Mouse (Mus musculus) myocyte (in vitro differentiated cells): ENCODE data around the gene Magea6. TPM values are rescaled to one million over a fixed set of nuclear protein-coding genes. Genes with fewer than 3 reads are reported as not detected.
"Not testable (repeated sequence)": the region's sequence is repeated elsewhere in the genome, so short reads cannot be mapped to it uniquely, and the experiment has no call there.

Experiments
- H3K27me3 ChIP-seq: one replicate; pipeline ENCODE4 v1.6.1; 2011; ENCODE audit not compliant: control insufficient read depth, insufficient read depth, insufficient read length
- H3K36me3 ChIP-seq: one replicate; pipeline ENCODE4 v1.6.1; 2011; ENCODE audit not compliant: control insufficient read depth, insufficient read depth
- H3K4me2 ChIP-seq: one replicate; pipeline ENCODE4 v1.6.1; 2011; ENCODE audit warnings: low read depth, control low read depth
- H3K4me3 ChIP-seq: one replicate; pipeline ENCODE4 v1.5.1; 2011; ENCODE audit warnings: mild to moderate bottlenecking, control low read depth, moderate library complexity
- H3K79me2 ChIP-seq: one replicate; pipeline ENCODE4 v1.6.1; 2011; ENCODE audit not compliant: control insufficient read depth, insufficient read depth
- H3ac ChIP-seq: one replicate; pipeline ENCODE4 v1.6.1; 2011; ENCODE audit not compliant: control insufficient read depth, insufficient read length
- polyA plus RNA-seq: library from polyadenylated mRNA; unstranded; fragments of >200 nt; fragmentation: generic; extraction: Trizol; gene quantifications from one replicate; pipeline ENCODE4 v1.2.1, GENCODE M21; 2012; ENCODE audit warnings: missing spikeins

Gene Magea6
- polyA plus RNA-seq: 0.08 TPM

DNA sequence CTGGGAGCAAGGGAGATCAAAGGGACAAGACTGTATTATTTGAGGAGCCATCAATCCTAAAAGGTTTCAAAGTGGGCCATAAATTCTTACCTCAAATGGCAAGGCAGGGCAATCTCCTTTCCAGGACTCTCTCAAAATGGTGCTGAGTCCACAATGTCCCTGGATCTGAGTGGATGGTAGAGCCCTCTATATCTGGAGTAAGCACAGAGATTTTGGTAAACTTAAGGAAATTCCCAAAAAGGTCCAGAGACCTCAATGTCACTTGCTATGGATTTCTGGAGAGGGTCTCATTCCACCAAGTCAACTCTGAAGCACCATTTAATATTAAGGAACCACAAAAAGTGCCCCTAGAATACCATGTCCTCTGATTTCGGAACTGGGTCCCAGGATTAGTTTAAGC lies at the start of gene Magea6:
Gene Magea6, minus strand, starts transcription at position 101 of the 400 bp plus-strand sequence.
- H3K4me3 ChIP-seq: not testable (repeated sequence)

DNA sequence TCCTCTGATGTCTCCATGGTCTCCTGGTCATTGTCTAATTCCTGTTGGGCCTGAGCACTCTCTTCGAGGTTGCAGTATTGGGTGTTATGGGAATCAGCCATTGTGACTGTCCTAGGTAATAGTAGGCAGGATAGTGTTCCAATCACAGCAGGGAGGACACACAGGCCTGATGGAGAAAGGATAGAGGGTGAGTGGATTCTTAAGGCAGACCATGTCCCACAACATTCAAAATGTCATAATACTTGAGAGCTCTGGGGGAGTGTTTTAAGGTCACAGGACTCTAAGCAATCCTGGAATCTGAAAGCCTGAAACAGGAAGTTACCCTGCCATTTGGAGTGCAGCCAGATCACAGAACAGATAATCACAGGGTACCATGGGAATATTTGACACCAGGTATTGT lies 13.6 kb upstream of the Magea6 start, which contains the start of gene Magea3:
Gene Magea3, minus strand, starts transcription at position 101 of the 400 bp plus-strand sequence.
- not testable (repeated sequence) for H3K79me2 ChIP-seq, H3ac ChIP-seq, H3K27me3 ChIP-seq, H3K4me3 ChIP-seq, H3K36me3 ChIP-seq, H3K4me2 ChIP-seq

More for the DNA sequence above, at the start of gene Magea6:
- not testable (repeated sequence) for H3ac ChIP-seq, H3K36me3 ChIP-seq, H3K4me2 ChIP-seq, H3K27me3 ChIP-seq, H3K79me2 ChIP-seq

DNA sequence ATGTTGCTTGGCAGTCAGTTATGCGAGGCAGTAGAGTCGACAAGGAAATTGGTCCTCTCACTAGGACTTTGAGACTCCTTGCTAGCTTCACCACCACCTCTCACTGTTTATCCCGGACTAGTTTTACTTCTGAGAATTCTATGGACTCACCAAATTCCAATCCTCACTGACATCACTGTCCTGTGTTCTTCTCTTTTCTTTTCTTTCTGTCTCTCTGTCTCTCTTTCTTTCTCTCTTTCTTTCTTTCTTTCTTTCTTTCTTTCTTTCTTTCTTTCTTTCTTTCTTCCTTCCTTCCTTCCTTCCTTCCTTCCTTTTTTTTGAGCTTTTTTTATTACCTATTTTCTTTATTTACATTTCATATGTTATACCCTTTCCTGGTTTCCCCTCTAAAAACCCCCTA lies 45.6 kb downstream of the Magea6 start, which contains the start of gene Cldn34b1:
Gene Cldn34b1, minus strand, starts transcription at position 101 of the 400 bp plus-strand sequence.
- H3K36me3 ChIP-seq, H3K4me2 ChIP-seq, H3ac ChIP-seq, H3K4me3 ChIP-seq, H3K79me2 ChIP-seq, H3K27me3 ChIP-seq: not testable (repeated sequence)

Other genes starting within 250 kb of the Magea6 start
- gene Cldn34b1, start 45.7 kb downstream of the Magea6 start, polyA plus RNA-seq: not detected
- gene Magea3, start 13.5 kb upstream of the Magea6 start, polyA plus RNA-seq: 0.14 TPM
- gene Magea8, start 59.9 kb upstream of the Magea6 start, polyA plus RNA-seq: 2.6 TPM
- gene Magea5, start 127.2 kb upstream of the Magea6 start, polyA plus RNA-seq: 0.60 TPM
- not detected for gene Magea1, start 153.8 kb upstream of the Magea6 start, polyA plus RNA-seq
- gene Magea2, start 157.7 kb upstream of the Magea6 start, polyA plus RNA-seq: 0.17 TPM
- not detected for gene Cldn34b2, start 192.4 kb upstream of the Magea6 start, polyA plus RNA-seq